Mouse (Mus musculus) regulatory T cell (primary cell): ENCODE data around the gene Thy1.

Source experiments
- in situ Hi-C: fragments of 300-600 bp; cut with MboI, MseI; formaldehyde crosslinking; loops from one replicate; pipeline ENCODE4 v1.15.1; 2025; ENCODE audit warnings: high pct_unique_total_duplicates

The Thy1 gene

DNA sequence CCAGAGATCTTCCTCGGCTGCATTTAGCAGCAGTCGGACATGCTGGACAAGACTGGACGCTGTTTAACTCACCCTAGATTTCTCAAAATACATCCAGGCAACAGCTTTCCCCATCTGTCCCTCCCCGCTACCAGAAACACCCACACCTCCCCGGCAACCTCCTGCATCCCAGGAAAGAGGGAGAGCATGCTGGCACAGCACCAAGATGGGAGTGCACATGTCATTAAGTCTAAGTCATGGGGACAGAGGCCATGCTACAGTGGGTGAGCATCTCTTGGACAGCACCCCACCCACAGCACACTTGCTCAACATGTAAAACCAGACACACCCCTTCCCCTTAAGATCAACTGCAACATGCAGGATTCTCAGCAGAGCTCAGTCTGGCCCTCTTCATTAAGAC is 37.8 kb downstream of the Thy1 start:
- in situ Hi-C loops = loop anchor here (25.0 kb wide), 1 partner anchor 544 kb away; no protein-coding TSS in a partner anchor

GRCm38 (mm10) chr9:44081581-44081980 is 38.4 kb downstream of the Thy1 start:
- in situ Hi-C loops = loop anchor here (25.0 kb wide), 1 partner anchor 544 kb away; no protein-coding TSS in a partner anchor

DNA sequence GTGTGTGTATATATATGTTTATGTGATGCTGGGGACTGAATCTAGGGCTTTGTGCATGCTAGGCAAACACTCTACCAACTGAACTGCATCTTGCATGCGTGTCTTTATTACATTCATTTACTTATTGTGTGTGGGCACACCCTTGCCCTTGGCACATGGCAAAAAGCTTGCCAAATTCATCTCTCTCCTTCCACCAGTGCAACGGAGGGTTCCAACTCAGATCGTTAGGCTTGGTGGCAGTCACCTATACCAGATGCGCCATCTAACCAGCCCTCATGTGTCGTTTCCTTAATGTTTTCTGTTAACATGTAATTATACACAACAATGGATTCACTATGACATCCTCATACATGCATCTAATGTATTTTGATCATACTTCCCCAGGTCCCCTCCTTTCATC is 39.1 kb downstream of the Thy1 start:
- in situ Hi-C loops = loop anchor here (25.0 kb wide), 1 partner anchor 545 kb away; no protein-coding TSS in a partner anchor

DNA sequence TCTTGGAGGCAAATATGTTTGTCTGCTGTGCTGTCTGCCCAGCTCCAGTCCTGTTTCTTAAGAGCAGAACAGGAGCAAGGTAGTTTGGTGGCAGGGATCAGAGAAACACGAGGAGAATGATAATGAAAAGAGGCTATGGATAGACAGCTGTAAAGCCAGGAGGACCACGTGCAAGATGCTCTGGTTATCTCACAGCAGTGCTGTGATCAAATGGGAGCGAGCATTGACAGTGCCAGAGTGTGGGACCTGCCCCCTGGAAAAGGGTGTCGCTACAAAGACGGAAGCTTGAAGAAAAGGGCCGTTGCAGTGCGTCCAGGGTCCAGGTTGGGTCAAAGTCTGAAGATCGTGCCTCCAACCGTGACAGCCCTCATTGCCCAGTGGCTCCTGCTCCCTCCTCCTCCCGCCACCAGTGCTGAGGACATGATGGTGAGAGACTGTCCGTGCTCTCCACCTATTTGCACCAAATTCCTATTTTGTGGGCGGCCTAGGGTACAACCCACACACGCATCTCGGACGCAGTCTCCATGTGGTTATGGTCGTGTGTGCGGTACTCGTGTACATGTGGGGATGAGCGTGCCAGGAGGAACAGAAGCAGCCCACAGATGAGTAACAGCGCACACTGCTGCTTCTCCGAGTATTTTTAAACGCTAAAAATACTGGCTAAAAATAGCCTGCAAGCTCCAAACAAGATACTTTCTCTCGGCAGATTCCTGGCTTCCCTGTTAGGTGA is 40.4 kb downstream of the Thy1 start:
- in situ Hi-C loops = loop anchor here (25.0 kb wide), 1 partner anchor 546 kb away; no protein-coding TSS in a partner anchor

DNA sequence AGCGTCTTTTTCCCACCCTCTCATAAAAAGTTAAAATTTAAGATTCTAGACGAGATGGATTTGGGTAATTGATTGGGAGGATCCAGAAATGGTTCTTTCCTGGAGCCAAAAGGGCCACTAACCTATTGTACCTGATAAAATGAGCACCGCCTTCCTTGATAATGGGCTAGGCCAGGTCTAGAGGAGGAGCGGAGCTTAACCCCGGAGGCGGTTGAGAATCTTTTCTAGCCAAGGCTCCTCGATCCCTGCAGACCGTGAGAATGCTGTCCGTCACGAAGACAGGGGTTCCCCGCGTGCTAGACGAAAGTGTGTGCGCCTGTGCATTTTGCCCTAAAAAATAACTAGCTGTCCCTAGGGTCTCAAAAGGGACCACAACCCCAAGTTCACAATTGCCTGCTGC is 41.1 kb downstream of the Thy1 start:
- in situ Hi-C loops = loop anchor here (25.0 kb wide), 1 partner anchor 547 kb away; no protein-coding TSS in a partner anchor

GRCm38 (mm10) chr9:44084659-44085229 is 41.6 kb downstream of the Thy1 start:
- in situ Hi-C loops = loop anchor here (25.0 kb wide), 1 partner anchor 547 kb away; no protein-coding TSS in a partner anchor

- in situ Hi-C loops = loop anchor here (25.0 kb wide), 1 partner anchor 548 kb away; no protein-coding TSS in a partner anchor
These were observed 42.1 kb downstream of the Thy1 start for GRCm38 (mm10) chr9:44085276-44085675.

DNA sequence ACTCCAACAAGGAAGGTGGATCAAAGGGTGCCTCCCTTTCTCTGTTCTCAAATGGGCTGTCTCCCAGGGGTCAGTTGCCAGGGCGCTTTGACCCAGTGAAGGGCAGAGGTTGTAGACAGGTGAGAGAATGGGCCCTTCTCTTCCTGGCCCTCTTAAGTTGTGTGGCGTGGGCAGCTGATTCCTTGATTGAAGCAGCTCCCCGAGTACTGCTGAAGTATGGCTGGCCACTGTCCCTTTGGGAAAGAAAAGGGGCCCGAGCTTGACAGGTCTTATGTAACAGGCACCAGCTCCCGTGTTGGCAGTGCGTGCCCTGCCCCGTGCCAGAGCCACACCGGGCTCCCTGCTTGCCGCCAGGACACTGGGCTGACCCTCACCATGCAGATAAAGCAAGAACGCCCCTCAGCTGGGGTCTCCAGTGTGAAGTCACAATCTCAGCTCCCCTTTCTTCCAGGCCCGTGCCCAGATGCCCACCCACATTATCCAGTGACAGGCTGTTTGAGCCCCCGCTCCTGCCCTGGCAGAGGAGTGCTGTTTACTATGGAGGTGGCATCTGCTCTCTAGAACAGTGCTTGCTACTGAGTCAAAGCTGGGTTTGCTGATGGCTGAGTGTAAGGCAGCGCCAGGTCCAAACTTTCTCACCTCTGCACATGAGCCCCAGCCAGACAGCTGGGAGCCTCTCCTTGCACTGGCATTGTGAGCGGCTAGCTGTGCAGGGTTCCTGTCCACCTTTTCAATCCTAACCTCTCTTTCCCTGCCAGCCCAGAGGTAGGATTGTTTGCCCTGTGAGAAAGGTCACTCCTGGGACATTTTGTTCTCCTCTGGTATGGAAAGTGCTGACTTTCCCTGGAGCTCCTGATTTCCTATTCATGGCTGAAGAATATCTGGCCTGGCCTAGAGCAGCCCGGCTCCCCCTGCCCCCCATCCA is 42.8 kb downstream of the Thy1 start:
- in situ Hi-C loops = loop anchor here (25.0 kb wide), 1 partner anchor 549 kb away; no protein-coding TSS in a partner anchor

GRCm38 (mm10) chr9:44086960-44087359 is 43.8 kb downstream of the Thy1 start:
- in situ Hi-C loops = loop anchor here (25.0 kb wide), 1 partner anchor 550 kb away; no protein-coding TSS in a partner anchor

DNA sequence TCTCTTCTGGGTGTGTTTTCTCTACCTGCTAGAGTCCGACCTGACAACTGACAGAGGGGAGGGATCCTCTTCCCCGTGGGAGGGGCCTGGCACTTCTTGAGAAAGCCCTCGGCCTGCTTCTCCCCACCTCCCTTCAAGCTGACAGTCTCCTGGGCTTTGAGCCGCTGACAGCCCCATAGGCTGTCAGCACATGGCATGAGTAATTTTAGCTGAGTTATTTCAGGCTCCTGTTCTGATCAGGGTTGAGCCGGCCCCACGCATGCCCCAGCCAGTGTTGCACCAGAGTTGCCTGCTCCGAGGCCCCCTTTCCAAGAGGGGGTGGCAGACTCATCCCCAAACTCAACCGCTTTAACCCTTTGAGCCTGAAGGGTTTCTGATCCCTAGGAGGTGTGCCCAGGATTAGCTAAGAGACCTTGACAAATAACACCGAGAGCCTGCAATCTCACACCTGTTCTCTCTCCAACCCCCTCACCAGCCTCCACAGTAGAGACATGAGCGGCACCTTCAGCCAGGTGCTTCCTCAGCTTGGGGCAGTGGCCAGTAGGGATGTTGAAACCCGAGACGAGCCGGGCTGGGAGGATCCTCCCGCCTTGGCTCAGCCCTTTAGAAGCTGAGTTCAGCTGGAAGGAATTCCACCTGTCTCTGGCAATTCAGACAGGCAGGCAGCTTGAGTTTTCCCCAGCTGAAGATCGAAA is 44.7 kb downstream of the Thy1 start:
- in situ Hi-C loops = loop anchor here (25.0 kb wide), 1 partner anchor 551 kb away; no protein-coding TSS in a partner anchor

- in situ Hi-C loops = loop anchor here (25.0 kb wide), 1 partner anchor 552 kb away; no protein-coding TSS in a partner anchor
These were observed 45.9 kb downstream of the Thy1 start for GRCm38 (mm10) chr9:44088877-44089608.

DNA sequence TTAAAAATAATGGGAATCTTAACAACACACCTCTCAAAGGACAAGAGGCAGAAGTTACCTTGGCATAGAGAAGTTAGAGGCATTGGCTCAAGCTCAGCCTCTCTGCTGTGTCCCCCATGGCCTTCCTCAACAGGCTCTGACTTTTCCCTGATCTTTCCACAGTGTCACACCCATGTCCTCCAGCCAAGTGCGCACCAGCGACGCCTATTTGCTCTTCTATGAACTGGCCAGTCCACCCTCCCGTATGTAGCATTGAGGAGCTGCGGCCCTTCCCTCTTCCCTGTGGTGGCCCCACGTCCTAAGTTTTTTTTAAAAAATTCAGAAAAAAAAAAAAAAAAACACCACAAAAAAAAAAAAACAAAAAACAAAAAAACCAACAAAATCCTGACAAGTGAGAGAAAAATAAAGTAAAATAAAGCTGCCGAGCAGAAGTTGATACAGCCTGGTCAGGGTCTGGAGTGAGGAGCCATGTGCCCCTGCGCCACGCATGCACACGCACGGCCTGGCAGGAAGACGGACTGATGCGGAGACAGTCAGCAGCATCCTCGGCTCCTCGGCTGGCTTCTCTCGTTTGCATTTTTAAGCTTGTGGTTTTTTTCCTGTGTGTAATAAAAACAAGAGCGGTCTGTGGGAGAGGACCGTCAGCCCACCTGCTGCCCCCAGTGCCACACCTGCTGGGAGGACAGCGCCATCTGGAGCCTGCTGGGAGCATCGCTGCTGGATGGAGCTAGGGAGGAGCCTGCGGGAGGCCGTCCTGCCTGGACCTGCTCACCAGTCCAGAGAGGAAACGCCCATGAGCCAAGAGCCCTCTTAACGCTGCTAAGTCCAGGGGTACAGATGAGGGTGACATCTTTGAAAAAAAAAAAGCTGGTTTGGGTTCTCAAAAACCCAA is 50.7 kb downstream of the Thy1 start:
- in situ Hi-C loops = loop anchor here (25.0 kb wide), 1 partner anchor 557 kb away; no protein-coding TSS in a partner anchor

DNA sequence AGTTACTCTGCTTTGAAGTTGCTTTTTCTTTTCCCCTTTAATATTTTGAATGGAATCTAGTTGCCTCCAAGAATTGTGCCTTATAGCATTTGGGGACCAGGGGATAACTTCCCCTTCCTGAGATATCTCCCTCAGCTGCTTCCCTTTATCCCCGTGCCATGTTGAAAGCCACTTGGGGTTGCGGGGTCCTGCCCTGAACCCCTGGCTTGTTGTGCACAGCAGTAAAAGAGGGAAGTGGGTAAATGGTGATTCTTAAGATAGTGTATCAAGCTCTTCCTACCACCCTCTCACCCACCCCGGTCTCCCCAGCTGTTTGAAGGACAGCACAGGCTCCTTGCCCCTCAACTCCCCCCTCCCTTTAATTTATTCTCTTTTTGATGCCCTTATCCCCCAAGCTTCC is 51.6 kb downstream of the Thy1 start:
- in situ Hi-C loops = loop anchor here (25.0 kb wide), 1 partner anchor 557 kb away; no protein-coding TSS in a partner anchor

DNA sequence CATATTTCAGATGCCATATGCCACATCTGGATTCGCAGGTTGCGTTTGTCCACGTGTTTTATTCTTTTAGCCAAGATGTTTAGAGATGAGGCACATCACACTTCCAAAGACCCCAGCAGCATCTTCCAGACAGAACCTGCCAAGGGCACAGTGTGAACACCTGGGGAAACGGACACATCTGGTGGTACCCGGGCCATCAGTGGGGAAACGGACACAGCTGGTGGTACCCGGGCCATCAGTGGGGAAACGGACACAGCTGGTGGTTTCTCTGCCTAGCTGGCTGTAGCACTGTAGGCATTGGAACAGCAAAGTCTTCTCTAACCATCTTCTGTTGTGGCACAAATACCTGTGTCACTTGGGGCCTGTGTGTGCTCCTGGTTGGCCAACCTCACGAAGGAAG is 52.6 kb downstream of the Thy1 start:
- in situ Hi-C loops = loop anchor here (25.0 kb wide), 1 partner anchor 558 kb away; no protein-coding TSS in a partner anchor

- in situ Hi-C loops = loop anchor here (25.0 kb wide), 1 partner anchor 559 kb away; no protein-coding TSS in a partner anchor
These were observed 53.4 kb downstream of the Thy1 start for GRCm38 (mm10) chr9:44096536-44096935.
